Mouse (Mus musculus) left cerebral cortex, adult 18-20 months (tissue): ENCODE data around the gene Shoc2. TPM values are rescaled to one million over a fixed set of nuclear protein-coding genes. Genes with fewer than 3 reads are reported as not detected.
"Not testable (repeated sequence)": the region's sequence is repeated elsewhere in the genome, so short reads cannot be mapped to it uniquely, and the experiment has no call there.

Experiments used
- DNase-seq, 2 experiments: peaks; one replicate each; pipeline ENCODE4 v3.0.0; 2021 to 2022; ENCODE audit warnings: low spot score in 2 of 2, mixed read lengths in 1 of 2
- total RNA-seq, 2 experiments: library from RNA; stranded (reverse); gene quantifications; 2 replicates each; pipeline ENCODE4 v1.2.3; 2021

Gene Shoc2
- total RNA-seq, 2 experiments from 2014 or later = 55.5 to 59.4 TPM

DNA sequence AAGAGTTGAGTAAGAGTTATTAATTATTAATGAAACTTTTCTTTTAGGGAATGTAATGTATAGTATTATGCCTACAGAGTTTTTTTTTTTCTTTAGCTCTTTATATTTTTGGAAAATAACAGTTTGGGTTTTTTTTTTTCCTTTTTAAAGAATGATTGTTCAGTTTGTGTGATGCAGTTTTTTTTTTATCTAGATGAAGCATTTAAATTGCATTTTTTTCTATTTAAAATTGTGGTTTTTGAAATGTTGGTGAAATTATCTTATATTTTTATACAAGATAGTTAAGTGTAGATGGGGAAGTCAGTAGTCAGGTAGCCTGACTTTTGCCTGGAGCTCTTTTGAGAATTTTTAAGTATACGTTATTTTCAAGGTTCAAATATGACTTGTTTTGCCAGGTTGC is 17.4 kb upstream of the Shoc2 start:
- no peak for DNase-seq

DNA sequence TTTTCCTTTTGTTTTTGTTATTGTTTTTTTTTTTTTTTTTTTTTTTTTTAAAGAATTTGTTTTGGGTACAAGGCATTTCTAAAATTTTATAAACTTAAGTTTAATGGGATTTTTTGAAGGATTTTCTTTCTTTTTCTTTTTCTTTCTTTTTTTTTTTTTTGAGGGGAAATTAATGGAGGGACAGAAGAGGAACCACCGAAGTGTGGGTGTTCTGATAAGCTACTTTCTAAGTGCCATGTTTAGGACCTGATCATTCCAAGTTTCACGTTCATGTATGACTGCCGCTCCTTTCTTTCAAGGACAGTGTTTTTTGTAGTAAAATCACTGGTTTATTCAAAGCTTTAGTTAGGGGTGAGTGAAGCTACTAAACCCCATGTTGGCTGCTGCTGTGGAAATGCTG is 14.9 kb upstream of the Shoc2 start:
- DNase-seq = no peak

DNA sequence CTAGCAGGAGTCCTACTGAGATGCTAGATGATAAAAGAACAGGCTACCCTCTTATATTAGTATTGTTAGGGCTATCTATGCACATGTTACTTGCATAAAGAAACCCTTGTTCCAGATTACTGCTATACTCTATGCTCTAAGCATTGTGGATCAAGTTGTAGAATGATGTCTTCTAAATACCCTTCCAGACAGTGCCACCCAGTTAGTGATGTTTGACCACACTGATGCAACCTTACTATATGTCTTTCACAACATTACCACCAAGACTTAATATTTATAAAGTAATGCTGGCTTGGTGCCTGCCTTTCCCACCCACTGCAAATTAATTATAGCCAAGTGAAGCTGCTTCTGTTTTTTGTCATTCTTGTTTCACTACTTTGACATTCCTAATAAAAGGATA is 11.1 kb upstream of the Shoc2 start:
- no peak for DNase-seq

DNA sequence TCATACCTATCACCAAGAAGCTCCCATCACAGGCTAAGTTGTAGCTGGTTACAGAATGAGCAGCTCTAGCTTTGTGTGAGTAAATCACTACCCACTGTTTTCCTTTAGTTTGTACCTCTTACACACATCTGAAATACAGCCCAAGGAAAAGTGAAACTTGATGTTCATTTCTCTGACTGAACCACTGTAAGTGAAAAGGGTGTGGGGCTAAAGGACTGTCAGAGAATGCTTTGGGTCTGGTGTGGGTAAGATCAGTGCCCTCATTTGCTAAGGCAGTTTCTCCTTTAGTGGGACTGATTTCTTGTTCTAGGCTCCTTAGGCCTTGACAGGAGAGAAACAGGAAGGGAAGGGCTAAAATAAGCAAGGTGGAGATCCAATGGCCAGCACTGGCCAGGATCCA is 10.1 kb upstream of the Shoc2 start:
- no peak for DNase-seq

DNA sequence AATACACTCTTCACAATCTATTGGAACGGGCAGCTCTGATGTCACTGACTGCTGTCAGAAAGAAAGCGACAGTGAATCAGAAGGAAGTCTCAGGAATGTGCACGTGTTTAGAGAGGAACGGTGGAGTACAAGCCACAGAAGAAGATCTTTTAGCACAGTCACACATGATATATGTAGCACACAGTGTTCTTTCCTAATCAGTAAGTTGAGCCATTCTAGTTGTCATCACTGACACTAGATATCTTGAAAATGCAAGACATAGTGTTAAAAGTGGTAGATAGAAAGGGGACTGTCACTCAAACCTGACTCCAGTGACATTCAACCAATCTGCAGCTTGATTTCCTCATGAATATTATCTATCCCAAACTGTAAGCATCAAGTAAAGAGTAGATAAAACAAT is 4.6 kb upstream of the Shoc2 start:
- no peak for DNase-seq

DNA sequence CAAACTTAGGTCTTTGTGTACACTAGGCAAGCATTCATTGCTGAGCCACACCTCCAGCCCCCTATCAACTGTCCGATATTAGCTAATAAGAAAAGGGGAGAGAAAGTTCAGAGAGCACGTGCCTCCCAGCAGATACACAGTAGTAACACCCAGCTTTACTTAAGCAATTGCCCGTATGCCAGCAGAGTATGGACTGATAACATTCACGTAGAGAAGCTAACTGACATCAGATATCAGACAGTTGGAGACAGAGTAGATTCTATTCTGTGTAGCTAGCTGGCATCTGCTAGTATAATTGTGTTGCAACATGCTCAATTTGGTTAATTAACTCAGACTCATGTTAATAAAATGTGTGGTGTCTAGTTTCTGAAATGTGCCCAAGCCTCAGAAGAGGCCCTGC is 3.0 kb upstream of the Shoc2 start:
- no peak for DNase-seq

DNA sequence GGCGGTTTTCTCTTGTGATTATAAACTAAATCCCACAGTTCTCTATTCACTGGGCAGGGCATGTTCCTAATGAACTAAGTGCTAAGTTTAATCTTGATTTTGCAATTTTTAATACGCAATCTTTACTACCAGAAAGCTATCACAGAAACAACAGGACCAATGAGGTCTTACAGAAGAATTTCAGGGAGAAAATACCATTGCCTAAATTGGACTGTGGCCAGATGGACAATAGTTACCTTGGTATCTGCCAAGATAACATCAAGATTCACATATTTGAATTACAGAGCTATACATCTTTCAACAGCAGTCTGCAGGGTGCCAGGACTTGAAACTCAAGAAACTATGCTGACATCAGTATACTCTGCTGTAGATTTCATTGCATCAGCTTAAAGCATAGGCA is 1.8 kb upstream of the Shoc2 start:
- DNase-seq = no peak

DNA sequence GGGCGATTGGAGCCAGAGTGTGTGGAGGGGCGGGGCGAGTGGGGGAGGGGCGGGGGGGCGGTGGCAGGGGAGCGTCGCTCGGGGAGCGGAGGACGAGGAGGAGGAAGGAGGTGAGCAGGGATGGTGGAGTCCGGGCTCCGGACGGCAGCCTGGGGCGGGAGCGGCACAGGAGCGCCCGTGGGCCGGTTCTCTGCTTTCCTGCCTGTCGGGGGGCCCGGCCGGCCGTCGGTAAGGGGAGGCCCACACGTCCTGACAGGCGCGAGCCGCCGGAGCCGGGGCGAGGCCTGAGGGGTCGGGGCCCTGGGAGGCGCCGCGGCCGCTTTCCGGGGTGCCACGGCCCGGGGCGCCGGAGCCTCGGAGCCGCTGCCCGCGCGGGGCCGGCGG is 672 bp downstream of the Shoc2 start:
- DNase-seq = no peak

DNA sequence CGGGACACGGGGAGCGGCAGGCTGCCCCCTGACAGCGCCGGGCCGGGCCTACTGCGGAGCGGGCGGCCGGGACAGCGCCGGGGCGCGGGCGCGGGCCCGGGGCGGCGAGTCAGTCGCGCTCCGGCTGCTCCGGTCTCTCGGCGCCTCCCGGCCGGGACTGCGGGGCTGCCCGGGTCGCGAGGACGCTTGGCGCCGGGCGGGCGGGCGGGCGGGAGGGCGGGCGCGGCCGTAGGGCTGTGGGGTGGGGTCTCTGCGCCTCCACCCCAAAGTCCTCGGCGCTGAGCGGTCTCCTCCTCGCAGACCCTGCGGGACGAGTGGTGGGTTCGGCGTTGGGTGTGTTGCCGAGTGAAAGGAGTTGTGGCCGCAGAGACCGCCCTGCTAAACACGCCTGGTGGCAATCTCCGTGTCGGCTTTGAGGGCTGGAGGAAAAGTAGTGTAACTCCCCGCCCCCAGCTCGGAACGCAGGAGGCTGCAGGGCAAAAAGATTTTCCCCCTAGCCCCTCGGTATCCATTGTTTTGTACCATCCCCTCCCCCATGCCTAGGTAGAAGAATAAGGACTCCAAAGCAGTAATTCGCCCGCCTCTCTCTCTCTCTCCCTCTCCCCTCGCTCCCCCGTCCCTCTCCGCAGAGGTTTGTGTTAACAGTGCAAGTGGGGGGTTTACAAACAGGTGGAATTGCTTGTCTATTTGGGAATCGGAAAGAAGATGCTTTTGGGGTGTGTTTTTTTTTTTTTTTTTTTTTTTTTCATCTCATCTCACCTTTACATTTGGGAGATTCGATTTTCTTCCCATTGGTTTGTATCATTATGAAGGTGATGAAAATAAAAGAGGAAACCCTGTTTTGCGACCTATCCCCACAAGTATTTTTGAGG is 1.3 kb downstream of the Shoc2 start:
- peak; percentile 21 to 34 for DNase-seq

DNA sequence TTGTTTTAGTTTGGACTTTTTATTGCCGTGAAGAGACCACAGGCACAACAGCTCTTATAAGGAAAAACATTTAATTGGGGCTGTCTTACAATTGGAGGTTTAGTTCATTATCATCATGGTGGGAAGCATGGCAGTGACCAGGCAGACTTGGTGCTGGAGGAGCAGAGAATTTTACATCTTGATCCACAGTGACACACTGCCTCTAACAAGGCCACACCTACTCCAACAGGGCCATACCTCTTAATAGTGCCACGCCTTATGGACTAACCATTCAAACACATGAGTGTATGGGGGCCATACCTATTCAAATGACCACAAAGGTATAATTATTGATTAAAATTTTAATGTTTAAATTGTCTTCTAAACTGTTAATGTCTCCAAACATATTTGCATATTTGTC is 13.4 kb downstream of the Shoc2 start:
- DNase-seq = no peak

DNA sequence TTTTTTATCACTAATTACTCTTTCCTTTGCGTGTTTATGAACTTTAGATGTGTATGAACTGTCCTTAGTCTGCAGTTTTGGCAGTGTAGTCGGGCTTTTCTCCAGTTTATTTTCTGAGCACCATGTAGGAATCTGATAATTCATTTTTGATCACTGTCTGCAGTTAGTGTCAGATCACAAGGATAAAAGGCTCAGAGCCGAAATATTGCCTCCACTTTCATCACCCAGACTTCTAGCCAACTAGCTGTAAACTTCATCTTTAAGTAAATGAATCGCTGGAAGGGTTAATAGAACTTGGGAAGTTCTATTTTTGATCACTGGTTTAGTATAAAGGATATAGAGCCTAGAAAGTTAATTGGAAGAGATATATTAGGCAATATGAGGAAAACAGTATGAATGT is 18.4 kb downstream of the Shoc2 start:
- DNase-seq = no peak

DNA sequence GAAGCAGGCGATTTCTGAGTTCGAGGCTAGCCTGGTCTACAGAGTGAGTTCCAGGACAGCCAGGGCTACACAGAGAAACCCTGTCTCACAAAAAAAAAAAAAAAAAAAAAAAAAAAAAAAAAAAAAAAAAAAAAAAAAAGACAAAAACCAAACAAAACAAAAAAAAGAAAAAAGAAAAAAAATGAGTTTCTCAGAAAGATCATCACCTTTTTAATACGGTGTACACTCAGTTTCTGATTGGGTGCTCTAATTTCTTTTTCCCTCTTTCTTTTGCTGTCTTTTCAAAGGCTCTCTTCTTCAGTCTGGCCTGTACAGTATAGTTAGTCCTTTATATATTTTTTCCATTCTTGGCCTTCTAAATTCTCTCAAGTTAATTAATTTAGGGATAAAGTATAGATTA is 20.2 kb downstream of the Shoc2 start:
- not testable (repeated sequence) for DNase-seq

DNA sequence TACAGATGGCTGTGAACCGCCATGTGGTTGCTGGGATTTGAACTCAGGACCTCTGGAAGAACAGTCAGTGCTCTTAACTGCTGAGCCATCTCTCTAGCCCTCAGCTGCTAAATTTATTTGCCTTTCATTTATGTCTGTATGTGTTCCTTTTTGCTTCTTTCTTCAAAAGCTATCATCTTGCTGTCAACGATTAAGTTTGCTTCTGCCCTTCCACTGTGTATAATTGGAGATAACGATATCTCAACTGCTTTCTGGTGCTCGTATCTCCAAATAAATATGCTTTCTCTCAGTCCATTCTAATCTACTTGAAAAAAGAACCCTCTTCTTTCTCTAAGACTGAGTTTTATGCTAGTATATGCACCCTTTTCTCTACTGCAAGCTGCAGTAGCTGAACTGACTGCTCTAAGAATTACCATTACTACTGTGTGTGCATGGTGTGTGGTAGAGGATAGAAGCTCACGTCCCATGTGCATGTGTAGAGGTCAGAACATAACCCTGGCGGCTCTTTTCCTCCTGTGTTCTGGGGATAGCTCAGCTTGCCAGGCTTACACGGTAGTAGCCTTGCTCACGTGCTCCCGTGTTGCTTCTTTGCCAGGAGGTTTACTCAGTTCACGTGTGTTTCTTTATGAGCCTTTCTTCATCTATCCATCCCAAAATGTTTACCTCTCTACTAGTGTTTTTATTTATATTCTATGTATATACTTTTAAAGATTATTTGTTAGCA is 21.0 kb downstream of the Shoc2 start:
- no peak for DNase-seq

DNA sequence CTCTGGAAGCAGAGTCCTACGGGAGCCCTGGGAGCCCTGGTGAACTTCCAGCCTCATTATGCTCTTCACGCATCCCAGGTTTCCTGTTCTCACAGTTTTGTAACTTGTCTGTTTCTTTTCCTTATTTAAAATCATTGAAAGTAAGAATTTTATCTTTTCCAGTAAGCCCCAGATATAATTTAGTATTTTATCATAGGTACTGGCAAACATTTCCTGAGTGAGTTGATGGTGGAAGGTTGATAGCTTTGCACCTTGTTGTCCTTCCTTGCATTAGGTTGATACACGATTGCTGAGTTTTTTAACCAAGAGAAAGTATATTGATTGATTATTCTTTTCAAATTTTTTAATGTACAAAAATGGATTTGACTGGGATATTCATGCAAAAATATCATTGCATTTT is 25.1 kb downstream of the Shoc2 start:
- no peak for DNase-seq

DNA sequence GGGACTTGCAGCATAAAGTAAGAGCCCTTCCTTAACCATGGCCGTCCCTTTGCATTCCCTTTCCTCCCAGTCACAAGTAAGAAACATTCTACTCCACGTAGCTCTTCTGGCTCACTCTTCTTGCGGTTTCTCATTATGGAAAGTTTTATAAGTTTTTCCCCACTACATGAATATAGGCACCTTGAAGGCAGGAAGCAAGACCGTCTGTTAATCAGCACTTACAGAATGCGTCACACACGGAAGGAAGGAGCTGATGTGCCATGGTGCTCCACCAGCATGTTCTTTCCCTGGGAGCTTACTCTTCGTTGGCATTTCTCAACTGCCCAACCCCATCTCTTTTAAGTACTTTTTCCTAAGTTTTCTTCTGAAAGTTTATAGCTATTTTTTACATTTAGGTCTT is 27.8 kb downstream of the Shoc2 start:
- DNase-seq = no peak

DNA sequence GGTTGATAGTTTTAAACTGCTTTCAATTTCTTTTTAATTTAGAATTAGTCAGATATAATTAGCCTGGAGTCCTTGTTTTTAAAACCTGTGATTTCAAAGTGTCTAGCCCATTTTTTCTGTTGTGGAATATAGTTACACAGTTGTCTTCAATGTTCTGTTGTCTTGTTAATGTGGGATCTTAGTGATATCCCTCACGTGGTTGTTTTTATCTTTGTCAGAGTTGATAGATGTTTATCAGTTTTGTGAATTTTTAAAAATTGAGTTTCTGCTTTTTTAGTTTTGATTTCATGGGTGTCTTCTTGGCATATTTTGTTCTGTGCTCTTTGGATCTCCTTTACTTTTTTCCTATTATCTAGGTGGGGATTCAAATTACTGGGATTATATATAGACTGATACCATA is 29.6 kb downstream of the Shoc2 start:
- DNase-seq = no peak

DNA sequence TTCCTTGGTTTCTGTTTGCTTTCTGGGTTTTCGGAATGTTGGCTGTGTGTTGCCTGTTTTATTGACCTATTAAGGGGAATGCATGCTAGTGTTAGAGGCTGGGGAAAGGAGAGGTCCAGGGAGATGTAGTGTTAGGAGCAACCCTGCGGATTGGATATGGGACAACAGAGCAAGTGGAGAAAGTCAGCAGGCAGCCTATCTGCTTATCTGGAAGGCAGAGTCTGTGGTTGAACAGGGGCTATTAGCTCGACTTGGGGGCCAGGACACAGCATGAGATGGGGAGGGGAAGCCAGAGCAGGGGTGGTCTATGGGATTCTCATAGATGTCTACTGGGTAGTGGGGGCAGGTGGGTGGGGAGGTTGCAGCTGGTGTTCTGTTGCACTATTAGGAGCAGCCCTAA is 37.9 kb downstream of the Shoc2 start:
- no peak for DNase-seq

DNA sequence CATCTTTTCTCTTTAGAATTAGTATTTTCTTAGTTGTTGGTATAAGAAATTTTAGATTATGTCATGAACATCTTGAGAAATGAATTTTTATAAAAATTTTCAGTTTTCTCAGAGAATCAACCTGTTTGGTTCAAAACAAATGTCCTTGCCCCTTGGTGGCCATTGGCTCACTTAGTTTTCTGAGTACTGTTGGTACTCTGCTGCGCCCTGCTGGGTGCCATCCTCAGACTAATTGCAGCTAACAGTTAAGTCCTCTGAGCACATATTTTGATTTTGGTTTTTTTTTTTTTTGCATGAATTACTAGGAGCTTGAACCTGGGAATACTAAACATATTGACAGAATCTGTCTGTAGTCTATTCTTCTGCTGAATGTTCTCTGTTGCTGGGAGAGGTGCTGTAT is 39.2 kb downstream of the Shoc2 start:
- DNase-seq = no peak

DNA sequence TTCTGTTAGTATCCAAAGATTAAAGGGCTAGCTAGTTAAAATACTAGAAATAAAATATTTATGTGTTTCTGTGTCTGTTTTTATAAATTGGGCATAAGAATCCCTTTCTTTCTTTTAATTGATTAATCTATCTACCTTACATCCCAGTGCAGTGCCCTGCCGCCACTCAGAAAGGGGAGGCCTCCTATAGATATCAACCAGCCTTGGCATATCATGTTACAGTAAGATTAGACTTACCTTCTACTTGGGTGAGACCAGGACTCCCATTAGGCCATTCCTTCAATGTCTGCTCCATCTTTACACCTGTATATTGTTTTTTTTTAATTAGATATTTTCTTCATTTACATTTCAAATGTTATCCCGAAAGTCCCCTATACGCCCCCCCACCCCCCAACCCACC is 40.5 kb downstream of the Shoc2 start:
- no peak for DNase-seq

DNA sequence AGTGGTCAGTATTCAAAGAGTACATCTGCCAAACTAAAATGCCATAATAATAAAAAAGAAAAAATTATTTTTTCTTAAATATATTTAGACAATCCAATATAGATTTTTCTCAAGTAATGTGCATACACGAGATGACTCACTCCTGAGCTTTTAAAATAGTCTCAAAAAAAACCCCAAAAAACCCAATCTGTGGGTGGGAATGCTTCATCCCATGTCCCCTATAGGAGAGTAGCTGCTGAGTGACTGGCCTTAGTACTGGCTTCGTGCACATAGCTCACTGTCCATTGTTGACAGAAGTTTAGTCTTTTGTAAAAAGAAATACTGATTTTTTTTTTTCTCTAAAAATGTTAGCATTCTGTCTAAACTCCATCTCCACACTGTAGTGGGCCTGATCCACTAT is 46.4 kb downstream of the Shoc2 start:
- DNase-seq = no peak

DNA sequence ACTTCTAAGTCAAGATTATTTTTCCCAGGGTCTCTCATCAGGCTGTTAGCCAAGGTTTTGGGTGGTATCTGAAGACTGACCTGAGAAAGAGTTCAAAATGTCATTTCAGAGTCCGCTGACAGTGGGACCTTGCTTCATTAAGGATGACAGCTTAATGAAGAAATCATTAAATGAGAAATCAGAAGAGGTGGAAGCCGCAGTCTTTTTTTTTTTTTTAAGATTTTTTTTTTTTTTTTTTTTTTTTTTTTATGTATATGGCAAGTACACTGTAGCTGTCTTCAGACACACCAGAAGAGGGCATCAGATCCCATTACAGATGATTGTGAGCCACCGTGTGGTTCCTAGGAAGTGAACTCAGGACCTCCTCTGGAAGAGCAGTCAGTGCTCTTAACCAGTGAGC is 49.8 kb downstream of the Shoc2 start:
- DNase-seq = no peak

DNA sequence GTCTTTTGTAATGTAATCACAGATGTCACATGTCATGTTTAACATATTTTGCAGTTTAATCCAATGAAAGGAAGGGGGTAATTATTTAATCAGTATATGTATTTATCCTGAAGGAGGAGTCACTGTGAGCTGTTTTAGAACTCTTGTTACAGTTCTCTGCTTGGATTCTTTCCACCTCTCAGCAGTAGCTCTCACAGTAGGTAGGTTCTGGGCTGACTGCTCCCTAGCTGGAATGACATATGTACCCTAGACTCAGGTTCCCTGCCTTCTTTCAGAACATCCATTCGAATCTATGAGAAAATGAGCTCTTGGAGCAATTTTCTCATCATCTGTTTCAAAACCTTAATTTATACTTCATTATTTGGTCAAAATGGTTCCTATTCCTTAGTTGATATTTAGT is 50.2 kb downstream of the Shoc2 start:
- DNase-seq = no peak

DNA sequence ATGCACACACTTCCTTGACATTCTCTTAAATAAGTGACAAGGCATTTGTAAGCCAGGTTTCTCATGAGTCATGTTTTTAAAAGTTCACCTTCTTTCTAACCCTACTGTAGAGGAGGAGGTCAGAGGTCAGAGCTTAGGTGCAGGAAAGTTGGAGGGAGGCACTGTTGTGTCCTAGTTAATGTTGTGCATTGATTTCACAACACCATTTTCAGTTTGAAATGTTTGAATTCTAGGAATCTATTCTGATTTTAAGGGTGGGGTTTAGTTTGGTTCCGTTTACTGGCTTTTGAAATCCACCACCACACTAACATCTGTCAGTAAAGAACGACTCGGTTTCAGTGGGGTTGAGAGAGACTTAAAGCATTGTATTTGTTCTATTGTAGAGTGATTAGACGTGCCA is 66.9 kb downstream of the Shoc2 start:
- no peak for DNase-seq
